Mouse (Mus musculus): ENCODE data around the gene Vmn1r22.
"Not testable (repeated sequence)": the region's sequence is repeated elsewhere in the genome, so short reads cannot be mapped to it uniquely, and the experiment has no call there.

Vmn1r22 gene

DNA sequence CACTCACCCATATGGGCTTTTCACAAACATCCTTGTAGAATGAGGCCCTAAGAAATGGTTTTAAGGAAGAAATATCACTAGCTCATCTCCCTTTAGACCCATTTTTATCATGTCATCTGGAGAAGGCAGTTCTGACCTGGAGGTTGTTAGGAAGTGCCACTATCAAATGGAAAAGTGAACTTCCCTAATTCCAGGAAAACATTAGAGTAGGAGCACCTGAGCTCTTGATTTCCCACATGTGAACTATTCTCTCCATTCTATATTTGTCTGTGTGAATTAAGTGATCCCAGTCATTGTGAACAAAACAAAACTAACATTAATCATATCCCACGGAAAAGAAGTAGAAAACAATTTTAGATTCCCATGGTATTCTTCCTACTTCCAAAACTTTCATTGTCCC lies at the start of gene Vmn1r22:
Gene Vmn1r22, minus strand, starts transcription at position 101 of the 400 bp plus-strand sequence.
- no peak for DNase-seq

DNA sequence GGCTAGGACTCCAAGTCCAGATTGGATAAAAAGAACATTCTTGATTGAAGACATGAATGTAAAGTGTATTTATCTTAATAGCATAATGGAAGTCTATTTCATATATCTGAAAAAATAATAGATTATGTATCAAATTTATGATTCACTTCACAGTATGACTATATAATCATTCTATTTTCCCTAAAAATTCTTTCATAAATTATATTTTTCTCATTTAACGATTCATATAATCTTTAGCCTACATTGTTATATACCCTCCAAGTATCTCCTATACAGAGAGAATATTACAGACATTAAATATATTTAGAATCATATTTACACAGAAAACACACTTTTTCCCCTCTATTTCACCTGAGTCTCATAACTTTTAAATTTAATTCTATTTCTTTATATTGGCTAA lies 18.9 kb upstream of the Vmn1r22 start, which contains the start of gene Vmn1r23:
Gene Vmn1r23, minus strand, starts transcription at position 101 of the 400 bp plus-strand sequence.
- no peak for DNase-seq

DNA sequence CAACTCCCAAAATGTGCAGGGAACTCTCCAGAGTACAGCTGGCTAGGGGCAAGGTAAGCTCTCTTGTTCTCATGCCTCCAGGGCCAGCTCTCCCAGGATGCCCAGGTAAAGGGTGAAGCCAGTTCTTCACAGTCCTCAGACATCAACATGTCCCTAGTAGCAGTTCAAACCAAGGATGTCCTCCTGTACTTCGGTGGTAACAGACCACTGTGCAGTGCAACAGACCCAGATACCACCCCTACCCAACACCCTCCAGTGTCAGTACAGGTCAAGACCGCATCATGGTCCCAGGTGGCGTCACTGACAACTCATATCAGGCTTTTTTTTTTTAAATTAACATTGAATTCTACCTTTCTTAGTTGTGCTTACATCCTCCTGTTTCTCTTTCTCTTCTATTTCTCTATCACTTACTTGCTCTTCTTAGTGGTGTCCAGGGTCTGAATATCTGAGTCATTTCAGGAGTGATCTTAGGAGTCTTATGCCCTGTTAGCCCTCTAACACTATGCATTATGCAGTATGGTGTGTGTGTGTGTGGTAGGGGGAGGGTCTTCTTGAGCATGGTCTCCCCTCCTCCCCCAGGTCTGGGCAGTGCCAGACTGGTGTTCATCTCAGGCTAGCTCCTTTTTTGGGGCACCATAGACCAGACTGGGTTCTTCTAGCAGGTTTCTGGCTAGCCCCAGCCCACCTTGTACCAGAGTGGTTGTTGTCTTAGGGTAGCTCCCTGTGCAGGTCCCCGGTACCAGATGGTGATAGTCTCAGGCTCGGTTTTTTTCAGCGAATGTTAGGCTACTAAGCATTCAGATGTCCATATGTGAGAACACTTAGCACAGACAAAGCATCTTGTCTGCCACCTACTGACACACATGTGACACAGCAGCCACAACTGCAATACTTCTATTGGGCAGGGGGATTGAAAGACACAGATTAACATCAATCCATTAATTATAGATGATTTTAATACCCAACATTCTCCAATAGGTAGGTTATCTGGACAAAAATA lies 48.5 kb downstream of the Vmn1r22 start:
- DNase-seq, result no peak

DNA sequence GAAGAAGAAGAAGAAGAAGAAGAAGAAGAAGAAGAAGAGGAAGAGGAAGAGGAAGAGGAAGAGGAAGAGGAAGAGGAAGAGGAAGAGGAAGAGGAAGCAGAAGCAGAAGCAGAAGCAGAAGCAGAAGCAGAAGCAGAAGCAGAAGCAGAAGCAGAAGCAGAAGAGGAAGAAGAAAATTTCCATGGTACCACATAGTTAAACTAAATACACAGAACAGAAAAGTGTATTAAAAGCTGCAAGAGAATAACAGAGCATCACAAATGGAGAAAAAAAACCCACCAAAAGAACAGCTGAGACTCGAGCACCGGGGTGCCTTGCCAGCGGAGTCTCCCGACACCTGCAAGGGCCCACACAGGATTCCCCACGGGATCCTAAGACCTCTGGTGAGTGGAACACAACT lies 56.7 kb downstream of the Vmn1r22 start:
- DNase-seq, result not testable (repeated sequence)

DNA sequence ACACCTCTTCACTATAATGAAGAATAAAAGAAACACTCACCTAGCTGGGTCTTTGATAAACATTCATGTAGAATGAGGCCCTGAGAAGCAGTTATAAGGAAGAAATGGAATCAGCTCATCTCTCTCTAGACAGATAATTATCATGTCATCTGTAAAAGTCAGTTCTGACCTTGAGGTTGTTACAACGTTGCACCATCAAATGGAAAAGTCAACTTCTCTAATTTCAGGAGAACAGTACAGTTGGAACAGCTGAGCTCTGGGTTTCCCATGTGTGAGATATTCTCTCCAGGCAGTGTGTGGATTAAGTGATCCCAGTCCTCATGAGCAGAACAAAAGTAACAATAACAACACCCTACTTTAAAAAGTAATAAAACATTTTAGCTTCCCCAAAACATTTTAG lies 57.5 kb downstream of the Vmn1r22 start, which contains the start of gene Vmn1r21:
Gene Vmn1r21, minus strand, starts transcription at position 58 of the 400 bp plus-strand sequence.
- no peak for DNase-seq

Measured in kidney, adult 11 months (tissue).